23 mouse cellular contexts compared by ENCODE assay signal in the genomic region with DNA sequence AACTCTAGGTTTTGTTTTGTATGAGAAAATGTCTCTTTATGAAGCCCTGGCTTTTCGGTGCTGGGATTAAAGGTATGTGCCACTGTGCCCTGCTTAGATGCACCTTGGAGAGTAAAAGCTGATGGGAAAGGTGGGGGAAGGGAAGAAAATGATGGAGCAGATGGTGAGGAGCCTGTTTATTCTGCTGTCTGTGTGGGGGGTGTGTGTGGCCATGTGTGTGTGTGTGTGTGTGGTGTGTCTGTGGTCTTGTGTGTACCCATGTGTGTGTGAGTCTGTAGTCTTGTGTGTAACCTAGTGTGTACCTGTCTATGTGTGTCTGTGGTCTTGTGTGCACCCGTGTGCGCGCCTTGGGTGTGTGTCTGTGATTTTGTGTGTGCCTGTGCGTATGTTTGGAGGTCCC.
"Had no signal": no experiment of that assay in that cellular context is flagged by ENCODE, and none has a peak within 500 bp of the region (broad histone marks: within the 10 kb centered on the region; RNA-seq: fewer than 3 reads in every experiment).

No protein-coding gene starts in this region.

- H3K27me3 ChIP-seq: kidney, embryonic 15.5 days; limb, embryonic 12.5 days; limb, embryonic 15.5 days; stomach, embryonic 15.5 days had no signal

- H3K27ac ChIP-seq: kidney, embryonic 15.5 days; left cerebral cortex, adult 2 months; limb, embryonic 12.5 days; limb, embryonic 15.5 days; liver, embryonic 14.5 days; macrophage; midbrain, embryonic 10.5 days; midbrain, embryonic 13.5 days; stomach, embryonic 15.5 days had no signal

- H3K9me3 ChIP-seq: kidney, embryonic 15.5 days; limb, embryonic 12.5 days; limb, embryonic 15.5 days; megakaryocyte, embryonic 14.5 days; midbrain, embryonic 10.5 days; midbrain, embryonic 13.5 days; stomach, embryonic 15.5 days had no signal

- ATAC-seq: liver, postnatal 0 days; lung, postnatal 0 days; midbrain, embryonic 13.5 days; midbrain, embryonic 16.5 days had no signal

- H3K4me3 ChIP-seq: kidney, embryonic 15.5 days; left cerebral cortex, adult 2 months; limb, embryonic 12.5 days; limb, embryonic 15.5 days; megakaryocyte, embryonic 14.5 days; midbrain, embryonic 10.5 days; midbrain, embryonic 13.5 days; stomach, embryonic 15.5 days had no signal

- H3K9ac ChIP-seq: kidney, embryonic 15.5 days; limb, embryonic 12.5 days; limb, embryonic 15.5 days; liver, embryonic 14.5 days; liver, postnatal 0 days; lung, embryonic 14.5 days; midbrain, embryonic 13.5 days; stomach, embryonic 15.5 days had no signal

- DNase-seq: kidney, adult 8-10 months; kidney, postnatal 10 days; kidney, postnatal 36 days; layer of hippocampus, postnatal 36 days; left cerebral cortex, postnatal 4 days; liver, postnatal 0 days; lung, embryonic 14.5 days; right cerebral cortex, postnatal 25 days; spleen, adult 18-20 months; thymus, postnatal 25 days had no signal

- H3K4me2 ChIP-seq: kidney, embryonic 15.5 days; limb, embryonic 12.5 days; limb, embryonic 15.5 days; liver, embryonic 11.5 days; lung, embryonic 14.5 days; midbrain, embryonic 13.5 days; stomach, embryonic 15.5 days had no signal
